Mouse (Mus musculus): ENCODE results near the gene Zfp568. TPM values are rescaled to one million over a fixed set of nuclear protein-coding genes. Genes with fewer than 3 reads are reported as not detected.

Zfp568 gene
- total RNA-seq, 2 experiments from 2014 or later, result 22.0 to 22.7 TPM

- intact Hi-C loops (cut with DNase I), result no loop called here
- no peak for DNase-seq
Observed at GRCm38 (mm10) chr7:29986101-29986500, 2.3 kb downstream of the Zfp568 start.

- intact Hi-C loops (cut with DNase I), result no loop called here
- no peak for DNase-seq
Observed at GRCm38 (mm10) chr7:29987551-29987950, 3.8 kb downstream of the Zfp568 start.

GRCm38 (mm10) chr7:29989031-29989430, 5.3 kb downstream of the Zfp568 start:
- no peak for DNase-seq
- intact Hi-C loops (cut with DNase I), result no loop called here

GRCm38 (mm10) chr7:29992698-29993097, 8.9 kb downstream of the Zfp568 start:
- intact Hi-C loops (cut with DNase I), result no loop called here
- DNase-seq, result no peak

GRCm38 (mm10) chr7:29993340-29993739, 9.6 kb downstream of the Zfp568 start:
- intact Hi-C loops (cut with DNase I), result no loop called here
- no peak for DNase-seq

- DNase-seq, result no peak
- intact Hi-C loops (cut with DNase I), result no loop called here
Observed at GRCm38 (mm10) chr7:29995134-29995533, 11.4 kb downstream of the Zfp568 start.

GRCm38 (mm10) chr7:30000601-30001000, 16.8 kb downstream of the Zfp568 start:
- intact Hi-C loops (cut with DNase I), result no loop called here
- DNase-seq, result no peak

GRCm38 (mm10) chr7:30007601-30008000, 23.8 kb downstream of the Zfp568 start:
- intact Hi-C loops (cut with DNase I), result no loop called here

GRCm38 (mm10) chr7:30008020-30008690, 24.4 kb downstream of the Zfp568 start:
- DNase-seq, result no peak
- intact Hi-C loops (cut with DNase I), result no loop called here

More at GRCm38 (mm10) chr7:30007601-30008000, 23.8 kb downstream of the Zfp568 start:
- DNase-seq, result no peak

- peak; percentile 26 for DNase-seq
Observed at GRCm38 (mm10) chr7:30009321-30010085, 25.7 kb downstream of the Zfp568 start.

GRCm38 (mm10) chr7:30010551-30011195, 26.9 kb downstream of the Zfp568 start:
- intact Hi-C loops (cut with DNase I), result loop anchor here (5.0 kb wide), 2 partner anchors 82 to 162 kb away; partner anchors contain the start of genes Gm26920, Zfp260 and Zfp566
- DNase-seq, result no peak

More at GRCm38 (mm10) chr7:30009321-30010085, 25.7 kb downstream of the Zfp568 start:
- intact Hi-C loops (cut with DNase I), result loop anchor here (5.0 kb wide), 2 partner anchors 83 to 163 kb away; partner anchors contain the start of genes Gm26920, Zfp260 and Zfp566

GRCm38 (mm10) chr7:30012956-30013363, 29.2 kb downstream of the Zfp568 start:
- intact Hi-C loops (cut with DNase I), result loop anchor here (2.0 to 5.0 kb wide), 3 partner anchors 79 to 190 kb away; partner anchors contain the start of genes Gm26920, Zfp260 and Zfp566
- peak; percentile 23 to 28 for DNase-seq

GRCm38 (mm10) chr7:30017226-30017625, 33.5 kb downstream of the Zfp568 start:
- no peak for DNase-seq
- intact Hi-C loops (cut with DNase I), result no loop called here

GRCm38 (mm10) chr7:30019543-30019942, 35.8 kb downstream of the Zfp568 start:
- no peak for DNase-seq
- intact Hi-C loops (cut with DNase I), result no loop called here

GRCm38 (mm10) chr7:30023324-30023723, 39.6 kb downstream of the Zfp568 start:
- DNase-seq, result no peak
- intact Hi-C loops (cut with DNase I), result no loop called here

- intact Hi-C loops (cut with DNase I), result no loop called here
- no peak for DNase-seq
Observed at GRCm38 (mm10) chr7:30023800-30024199, 40.0 kb downstream of the Zfp568 start.

- no peak for DNase-seq
- intact Hi-C loops (cut with DNase I), result no loop called here
Observed at GRCm38 (mm10) chr7:30025358-30025757, 41.6 kb downstream of the Zfp568 start.

- intact Hi-C loops (cut with DNase I), result no loop called here
- DNase-seq, result no peak
Observed at GRCm38 (mm10) chr7:30027331-30027730, 43.6 kb downstream of the Zfp568 start.

- no peak for DNase-seq
- intact Hi-C loops (cut with DNase I), result no loop called here
Observed at GRCm38 (mm10) chr7:30028572-30028971, 44.8 kb downstream of the Zfp568 start.

GRCm38 (mm10) chr7:30030677-30031076, 46.9 kb downstream of the Zfp568 start:
- intact Hi-C loops (cut with DNase I), result no loop called here
- no peak for DNase-seq

- intact Hi-C loops (cut with DNase I), result no loop called here
- DNase-seq, result no peak
Observed at GRCm38 (mm10) chr7:30031379-30031778, 47.6 kb downstream of the Zfp568 start.
